Mouse (Mus musculus): Measurements from ENCODE around the gene Glra2.

- TF ChIP-seq CTCF (IDR thresholded peaks at IDR 0.05; ENCODE audit: borderline replicate concordance, control insufficient read depth, extremely low read depth, insufficient read depth, low read length, poor library complexity): no peak
- TF ChIP-seq POLR2A (IDR thresholded peaks at IDR 0.05; ENCODE audit: control insufficient read depth, extremely low read depth, insufficient read depth, low read length, poor library complexity): no peak
These were observed 170.6 kb downstream of the Glra2 start for GRCm38 (mm10) chrX:165156549-165156948.

All from thymus, adult 2 months (tissue).